Mouse (Mus musculus): Measurements from ENCODE around the gene Olfr316.
"Not testable (repeated sequence)": the region's sequence is repeated elsewhere in the genome, so short reads cannot be mapped to it uniquely, and the experiment has no call there.

Gene Olfr316

GRCm38 (mm10) chr11:58752434-58752833 lies at the start of gene Olfr316:
Gene Olfr316 (plus strand): TSS chr11:58752734.
- no peak for DNase-seq

- no peak for DNase-seq
Measured at GRCm38 (mm10) chr11:58709086-58709485, 43.4 kb upstream of the Olfr316 start.

GRCm38 (mm10) chr11:58717723-58718122 lies 34.8 kb upstream of the Olfr316 start:
- DNase-seq = not testable (repeated sequence)

- DNase-seq = no peak
Measured at GRCm38 (mm10) chr11:58719701-58720100, 32.8 kb upstream of the Olfr316 start.

- DNase-seq = no peak
Measured at GRCm38 (mm10) chr11:58723914-58724313, 28.6 kb upstream of the Olfr316 start, which contains the start of gene Olfr318. Gene Olfr318 (minus strand): TSS chr11:58724014.

- DNase-seq = not testable (repeated sequence)
Measured at GRCm38 (mm10) chr11:58727896-58728650, 24.5 kb upstream of the Olfr316 start.

GRCm38 (mm10) chr11:58733372-58733771 lies 19.2 kb upstream of the Olfr316 start:
- no peak for DNase-seq

GRCm38 (mm10) chr11:58738792-58739262 lies 13.7 kb upstream of the Olfr316 start, which contains the start of gene Olfr317:
Gene Olfr317 (minus strand): TSS chr11:58739212.
- DNase-seq = no peak

- not testable (repeated sequence) for DNase-seq
Measured at GRCm38 (mm10) chr11:58751096-58751495, 1.4 kb upstream of the Olfr316 start.

GRCm38 (mm10) chr11:58772888-58773287 lies 20.4 kb downstream of the Olfr316 start, which contains the start of gene Olfr315:
Gene Olfr315 (plus strand): TSS chr11:58773188.
- DNase-seq = no peak

GRCm38 (mm10) chr11:58782480-58783089 lies 30.1 kb downstream of the Olfr316 start, which contains the start of gene Olfr314:
Gene Olfr314 (plus strand): TSS chr11:58782952.
- DNase-seq = no peak

GRCm38 (mm10) chr11:58784182-58784581 lies 31.6 kb downstream of the Olfr316 start:
- no peak for DNase-seq

- no peak for DNase-seq
Measured at GRCm38 (mm10) chr11:58787651-58788050, 35.1 kb downstream of the Olfr316 start.

GRCm38 (mm10) chr11:58788346-58788745 lies 35.8 kb downstream of the Olfr316 start:
- no peak for DNase-seq

GRCm38 (mm10) chr11:58789532-58789931 lies 37.0 kb downstream of the Olfr316 start:
- no peak for DNase-seq

GRCm38 (mm10) chr11:58790053-58790452 lies 37.5 kb downstream of the Olfr316 start:
- DNase-seq = no peak

- no peak for DNase-seq
Measured at GRCm38 (mm10) chr11:58790646-58791045, 38.1 kb downstream of the Olfr316 start.

GRCm38 (mm10) chr11:58795856-58796255 lies 43.3 kb downstream of the Olfr316 start:
- DNase-seq = no peak

- no peak for DNase-seq
Measured at GRCm38 (mm10) chr11:58796850-58797249, 44.3 kb downstream of the Olfr316 start.

GRCm38 (mm10) chr11:58799747-58800146 lies 47.2 kb downstream of the Olfr316 start:
- DNase-seq = no peak

GRCm38 (mm10) chr11:58801558-58802228 lies 49.2 kb downstream of the Olfr316 start, which contains the start of gene Fam183b:
Gene Fam183b (minus strand): TSS chr11:58801960.
- DNase-seq = peak; percentile 1

GRCm38 (mm10) chr11:58803871-58804270 lies 51.3 kb downstream of the Olfr316 start:
- DNase-seq = no peak

- DNase-seq = no peak
Measured at GRCm38 (mm10) chr11:58804393-58804792, 51.9 kb downstream of the Olfr316 start.
